Mouse (Mus musculus) hindbrain, embryonic 10.5 days (tissue): ENCODE data around the gene Fam172a. TPM values are rescaled to one million over a fixed set of nuclear protein-coding genes. Genes with fewer than 3 reads are reported as not detected.

Experiments used
- DNase-seq: peaks from one replicate; pipeline ENCODE4 v3.0.0-alpha.2; 2017; ENCODE audit warnings: low spot score
- H3K27ac ChIP-seq: fragments of 300-500 bp; sonication (generic); 2 replicates; pipeline ENCODE4 v1.5.1; 2016; ENCODE audit warnings: mild to moderate bottlenecking, moderate library complexity
- H3K27me3 ChIP-seq: fragments of 300-500 bp; sonication (generic); 2 replicates; pipeline ENCODE4 v1.6.1; 2016; ENCODE audit warnings: mild to moderate bottlenecking; ENCODE audit not compliant: poor library complexity, insufficient read depth, severe bottlenecking
- H3K36me3 ChIP-seq: fragments of 300-500 bp; sonication (generic); 2 replicates; pipeline ENCODE4 v1.6.1; 2016; ENCODE audit warnings: mild to moderate bottlenecking, moderate library complexity
- H3K4me1 ChIP-seq: fragments of 300-500 bp; sonication (generic); replicated peaks from 2 replicates; pipeline ENCODE4 v1.6.1; 2016; ENCODE audit warnings: mild to moderate bottlenecking
- H3K4me3 ChIP-seq: fragments of 300-500 bp; sonication (generic); 2 replicates; pipeline ENCODE4 v1.5.1; 2016; ENCODE audit warnings: mild to moderate bottlenecking, moderate library complexity
- H3K9me3 ChIP-seq: fragments of 300-500 bp; sonication (generic); 2 replicates; pipeline ENCODE4 v1.6.1; 2016; ENCODE audit warnings: mild to moderate bottlenecking, moderate library complexity
- WGBS: fragments of 180-500 bp; shearing (Covaris S2); methylation state at CpG from one replicate; pipeline ENCODE4 v1.1.7; 2016; 5-methylcytosine and 5-hydroxymethylcytosine counted together
- polyA plus RNA-seq: library from polyadenylated mRNA; unstranded; fragments of >200 nt; fragmentation: Nextera tagmentation; extraction: Ambion mirVana; gene quantifications from 2 replicates; pipeline ENCODE4 v1.2.1, GENCODE M21; 2016

Gene Fam172a
- polyA plus RNA-seq, 1 experiment from 2014 or later, result 27.0 TPM

DNA sequence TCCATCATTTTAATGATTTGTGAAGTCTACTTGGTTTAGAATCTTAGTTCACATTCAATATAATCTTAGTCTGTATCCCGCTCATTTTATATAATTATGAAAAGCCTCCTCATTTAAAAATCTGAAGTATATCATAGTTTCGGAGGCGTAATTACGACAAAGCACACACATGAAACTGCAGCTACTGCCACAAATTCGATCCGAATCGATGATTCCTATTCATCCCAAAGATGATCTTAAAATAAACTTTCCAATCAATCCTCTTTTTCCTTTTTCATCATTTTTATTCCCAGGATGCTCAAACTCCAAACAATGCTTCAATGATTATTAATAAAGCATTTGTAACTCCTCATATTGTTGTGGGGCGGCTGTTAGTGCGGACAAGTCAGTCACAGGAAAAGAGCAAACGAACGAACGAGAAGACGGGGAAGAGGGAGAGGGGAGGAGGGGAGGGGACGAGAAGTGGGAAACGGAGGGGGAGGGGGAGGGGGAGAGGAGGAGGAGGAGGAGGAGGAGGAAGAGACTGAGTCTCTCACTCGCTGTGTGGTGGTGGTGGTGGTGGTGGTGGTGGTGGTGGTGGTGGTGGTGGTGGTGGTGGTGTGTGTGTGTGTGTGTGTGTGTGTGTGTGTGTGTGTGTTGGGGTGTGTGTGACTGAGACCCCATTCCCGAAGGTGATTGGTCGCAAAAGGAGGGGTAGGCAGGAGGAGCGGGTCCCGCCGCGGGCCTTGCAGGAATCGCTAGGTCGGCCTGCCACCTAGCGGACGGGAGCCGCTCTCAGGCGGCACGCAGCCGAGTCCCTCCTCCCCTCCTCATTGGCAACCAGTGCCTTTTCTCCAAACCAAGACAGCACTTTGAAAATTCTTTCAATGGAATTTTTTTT is 499.4 kb downstream of the Fam172a start:
- Histone ChIP-seq H3K36me3 (peaks cover 8% of the 10 kb centered on the region), H3K4me1 (peaks cover 30% of the 10 kb centered on the region), H3K27me3 (0 out of 2 replicates have a peak, but pooled peaks cover 7% of the 10 kb centered on the region), H3K27ac (peak overlapping the region; percentile 100), H3K4me3 (peak overlapping the region; percentile 97), H3K9me3 (no peaks in the 10 kb centered on the region)
- WGBS, result under 1% methylated on average over 30 of the region's 30 CpGs
- DNase-seq, result peak; percentile 93

DNA sequence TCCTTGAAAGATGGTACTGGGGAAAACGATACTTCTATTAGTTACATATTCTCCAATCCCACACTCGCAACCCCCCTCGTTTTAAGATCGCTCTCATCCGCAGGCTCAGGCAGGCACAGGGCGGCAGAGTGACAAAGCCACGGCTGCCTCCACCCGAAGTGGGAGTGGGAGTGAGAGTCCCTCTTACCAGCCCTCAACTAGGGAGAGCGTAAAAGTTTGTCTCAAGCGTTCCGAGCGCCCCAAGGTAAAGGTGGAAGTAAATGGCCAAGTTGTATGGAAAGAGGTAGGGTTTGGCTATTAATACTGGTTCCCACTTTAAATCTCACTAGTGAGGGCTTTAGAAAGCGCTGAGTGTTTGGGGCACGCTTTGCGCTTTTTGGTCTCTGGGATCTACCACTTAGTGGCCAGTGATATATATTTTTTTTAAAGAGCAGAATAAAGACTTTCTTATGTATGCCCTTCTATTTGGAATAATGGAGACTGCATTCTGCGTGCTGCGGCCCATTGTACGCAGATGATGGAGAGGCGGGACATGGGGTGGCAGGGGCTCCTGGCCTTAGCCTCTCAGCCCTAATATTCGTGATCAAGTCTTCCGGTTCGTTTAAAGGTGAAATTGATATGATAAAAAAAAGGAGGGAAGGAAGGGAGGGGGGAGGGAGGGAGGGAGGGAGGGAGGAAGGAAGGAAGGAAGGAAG is 500.2 kb downstream of the Fam172a start:
- 0 out of 2 replicates have a peak, but pooled peaks cover 7% of the 10 kb centered on the region for H3K27me3 ChIP-seq
- peak overlapping the region; percentile 97 for H3K4me3 ChIP-seq
- peaks cover 38% of the 10 kb centered on the region for H3K4me1 ChIP-seq
- no peaks in the 10 kb centered on the region for H3K9me3 ChIP-seq
- peaks cover 8% of the 10 kb centered on the region for H3K36me3 ChIP-seq
- peak overlapping the region; percentile 100 for H3K27ac ChIP-seq
- no peak for DNase-seq
- WGBS, result under 1% methylated on average over 22 of the region's 22 CpGs

DNA sequence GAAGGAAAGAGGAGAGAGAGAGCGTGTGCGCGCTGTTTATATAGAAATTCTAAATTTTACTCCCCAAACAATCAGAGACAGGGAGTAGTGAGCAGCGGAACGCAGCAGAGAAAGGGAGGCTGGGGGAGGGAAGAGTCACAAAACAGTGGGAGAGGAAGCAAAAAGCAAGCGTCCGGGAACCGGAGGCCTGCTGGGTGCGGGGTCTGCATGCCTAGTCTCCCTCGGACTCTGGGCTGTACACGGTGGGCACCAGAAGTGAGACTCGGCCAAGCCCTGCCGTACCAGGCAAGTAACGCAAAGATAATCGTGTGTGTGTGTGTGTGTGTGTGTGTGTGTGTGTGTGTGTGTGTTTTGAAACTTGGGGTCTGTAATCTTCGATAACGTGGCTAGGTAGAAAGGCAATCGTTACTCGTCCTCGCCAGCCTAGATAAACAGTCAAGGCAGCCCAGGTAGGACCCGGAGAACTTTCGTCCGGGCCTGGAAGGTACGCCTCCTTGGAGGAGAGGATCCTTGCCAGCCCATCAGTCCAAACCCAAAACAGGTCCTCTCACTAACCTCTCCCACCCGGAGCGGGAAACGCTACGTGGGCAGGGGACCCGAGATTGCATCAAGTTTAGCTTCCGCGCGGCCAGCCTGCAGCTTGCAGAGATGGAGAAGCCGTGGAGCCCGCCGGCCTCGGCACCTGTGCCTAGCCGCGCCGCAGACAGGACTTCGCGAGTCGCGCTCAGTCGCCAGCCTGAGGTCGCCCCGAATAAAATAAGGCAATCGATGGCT is 500.9 kb downstream of the Fam172a start:
- under 1% methylated on average over 47 of the region's 47 CpGs for WGBS
- Histone ChIP-seq H3K4me3 (peak overlapping the region; percentile 97), H3K9me3 (no peaks in the 10 kb centered on the region), H3K27me3 (0 out of 2 replicates have a peak, but pooled peaks cover 7% of the 10 kb centered on the region), H3K27ac (peak overlapping the region; percentile 100), H3K4me1 (peaks cover 46% of the 10 kb centered on the region), H3K36me3 (peaks cover 5% of the 10 kb centered on the region)
- peak; percentile 58 for DNase-seq

DNA sequence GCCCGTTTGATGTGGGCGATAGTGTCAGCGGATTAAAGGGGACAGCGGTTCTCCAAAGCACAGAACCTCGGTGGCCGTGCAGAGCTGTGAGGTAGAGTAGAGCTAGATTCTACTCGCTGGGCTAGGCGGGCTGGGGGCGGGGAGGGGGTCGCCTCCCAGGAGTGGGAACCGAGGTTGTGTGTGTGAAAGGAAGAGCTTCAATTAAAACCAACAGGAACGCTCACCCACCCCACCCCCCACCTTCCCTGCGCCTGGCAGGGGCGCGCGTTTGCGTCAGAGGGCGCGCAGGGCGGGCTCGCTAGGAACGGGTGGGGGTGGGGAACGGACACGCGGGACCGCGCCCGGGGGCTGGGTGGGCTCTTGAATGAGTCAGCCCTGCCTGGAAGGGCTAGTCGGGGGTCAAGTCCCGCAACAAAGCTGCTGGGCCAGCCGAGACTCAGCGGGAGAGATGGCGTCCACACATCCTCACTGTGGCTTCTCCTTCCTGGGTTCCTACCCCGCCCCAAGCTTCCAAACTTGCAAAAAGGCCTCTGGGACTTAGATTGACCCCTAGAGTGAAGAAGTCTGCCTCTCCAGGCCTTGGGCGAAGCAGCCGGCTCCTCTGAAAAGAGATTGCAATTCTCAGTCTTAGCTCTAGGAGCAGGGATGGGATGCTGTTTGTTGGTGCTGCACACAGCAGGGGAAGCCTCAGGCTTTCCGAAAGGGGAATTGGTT is 501.7 kb downstream of the Fam172a start:
- peaks cover 53% of the 10 kb centered on the region for H3K4me1 ChIP-seq

DNA sequence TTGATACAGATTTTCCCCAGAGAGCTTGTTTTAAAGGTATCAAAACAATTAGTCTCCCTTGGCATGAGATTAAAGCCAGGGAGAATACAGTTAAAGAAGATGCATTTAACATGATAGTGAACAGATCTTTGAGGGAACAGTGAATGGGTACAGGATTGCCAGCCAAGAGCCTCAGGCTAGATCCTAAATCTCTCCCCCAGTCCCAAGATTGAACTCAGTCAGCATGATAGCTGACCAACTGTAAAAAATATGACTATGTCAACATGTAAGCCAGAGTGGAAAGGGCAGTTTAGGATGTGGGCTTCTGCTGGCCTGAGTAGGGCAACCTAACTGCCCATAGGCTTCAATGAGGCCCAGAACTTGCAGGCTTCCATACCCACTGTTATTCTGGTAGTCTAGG is 503.6 kb downstream of the Fam172a start:
- H3K9me3 ChIP-seq, result no peaks in the 10 kb centered on the region
- peaks cover 72% of the 10 kb centered on the region for H3K4me1 ChIP-seq
- H3K27ac ChIP-seq, result peak overlapping the region; percentile 100
- H3K4me3 ChIP-seq, result peak overlapping the region; percentile 16; the same call in 1 of the 2 replicates
- 0 out of 2 replicates have a peak, but pooled peaks cover 9% of the 10 kb centered on the region for H3K27me3 ChIP-seq
- DNase-seq, result no peak
- H3K36me3 ChIP-seq, result no peaks in the 10 kb centered on the region

More for the DNA sequence above, 501.7 kb downstream of the Fam172a start:
- DNase-seq, result peak; percentile 89
- no peaks in the 10 kb centered on the region for H3K36me3 ChIP-seq
- 0 out of 2 replicates have a peak, but pooled peaks cover 7% of the 10 kb centered on the region for H3K27me3 ChIP-seq
- H3K9me3 ChIP-seq, result no peaks in the 10 kb centered on the region
- peak overlapping the region; percentile 100 for H3K27ac ChIP-seq
- WGBS, result under 1% methylated on average over 37 of the region's 37 CpGs
- peak overlapping the region; percentile 97 for H3K4me3 ChIP-seq

DNA sequence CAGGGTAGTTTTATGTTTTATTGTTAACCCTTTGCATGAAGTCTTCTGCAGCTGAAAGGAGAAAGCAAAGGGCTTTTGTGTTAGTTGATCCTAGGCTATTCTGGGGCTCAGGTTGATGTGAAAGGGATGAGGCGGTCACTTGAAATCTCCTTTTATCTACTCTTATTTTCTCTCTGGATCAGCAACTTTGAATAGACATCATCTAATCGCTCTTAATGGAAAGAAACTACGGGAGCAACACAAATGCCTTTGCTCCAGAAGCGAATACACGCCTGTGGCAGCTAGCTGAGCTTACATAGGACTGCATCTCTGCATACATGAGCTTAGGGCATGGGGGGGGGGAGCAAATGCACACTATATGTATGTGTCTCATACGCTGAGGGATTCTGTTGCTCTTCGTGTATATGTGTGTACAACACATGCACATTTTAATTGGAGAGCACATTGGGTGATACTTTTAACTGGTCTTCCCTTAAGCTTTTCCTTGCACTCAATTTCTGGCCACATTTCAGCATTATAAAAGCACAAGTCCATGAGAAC is 505.1 kb downstream of the Fam172a start:
- 18% methylated on average over 7 of the region's 7 CpGs for WGBS
- no peaks in the 10 kb centered on the region for H3K9me3 ChIP-seq
- peaks cover 23% of the 10 kb centered on the region for H3K27me3 ChIP-seq
- DNase-seq, result no peak
- H3K36me3 ChIP-seq, result no peaks in the 10 kb centered on the region
- peak overlapping the region; percentile 57 for H3K4me3 ChIP-seq
- peaks cover 87% of the 10 kb centered on the region for H3K4me1 ChIP-seq
- H3K27ac ChIP-seq, result peak overlapping the region; percentile 91

DNA sequence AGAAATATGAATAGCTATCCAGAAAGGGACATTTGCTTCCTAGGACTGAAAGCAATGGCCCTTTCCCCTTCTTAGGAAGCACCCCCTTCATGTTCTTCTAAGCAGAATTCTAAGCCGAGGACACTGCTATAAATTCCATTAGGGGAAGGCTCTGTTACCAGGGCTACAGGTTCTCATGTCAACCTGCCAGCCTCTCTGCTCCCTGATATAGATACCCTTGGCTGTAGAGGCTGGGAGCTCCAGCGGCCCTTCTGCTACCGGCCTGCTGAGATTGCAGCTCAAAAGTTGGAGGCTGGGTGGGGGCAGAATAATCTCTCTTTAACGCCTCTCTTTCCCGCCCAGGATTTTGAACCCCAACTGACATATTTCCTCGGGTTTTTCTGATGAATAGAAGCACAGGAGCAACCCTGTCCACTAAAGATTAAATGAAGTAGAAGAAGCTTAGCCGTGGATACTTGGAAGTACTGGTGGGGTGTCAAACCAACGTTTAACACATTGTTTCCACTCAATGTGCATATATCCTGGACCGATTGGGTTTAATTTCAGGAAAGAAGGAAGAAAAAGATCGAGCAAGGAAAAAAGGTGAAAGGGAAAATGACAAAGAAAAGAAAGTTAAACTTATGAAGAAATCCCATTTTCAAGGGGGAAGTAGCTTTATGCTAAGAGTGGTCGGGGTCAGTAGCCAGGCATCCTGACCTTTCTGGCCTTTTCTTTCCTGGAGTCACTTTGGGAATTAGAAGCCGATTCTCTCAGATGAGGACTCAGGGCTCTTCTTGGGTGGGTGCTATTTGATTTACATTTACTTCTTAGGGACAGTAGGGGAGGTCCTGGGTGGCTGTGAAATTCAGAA is 506.2 kb downstream of the Fam172a start:
- H3K36me3 ChIP-seq, result no peaks in the 10 kb centered on the region
- no peaks in the 10 kb centered on the region for H3K9me3 ChIP-seq
- peak overlapping the region; percentile 57 for H3K4me3 ChIP-seq
- WGBS, result 3% methylated on average over 12 of the region's 12 CpGs
- peaks cover 93% of the 10 kb centered on the region for H3K4me1 ChIP-seq
- peak overlapping the region; percentile 91 for H3K27ac ChIP-seq
- peaks cover 33% of the 10 kb centered on the region for H3K27me3 ChIP-seq
- DNase-seq, result peak; percentile 68

DNA sequence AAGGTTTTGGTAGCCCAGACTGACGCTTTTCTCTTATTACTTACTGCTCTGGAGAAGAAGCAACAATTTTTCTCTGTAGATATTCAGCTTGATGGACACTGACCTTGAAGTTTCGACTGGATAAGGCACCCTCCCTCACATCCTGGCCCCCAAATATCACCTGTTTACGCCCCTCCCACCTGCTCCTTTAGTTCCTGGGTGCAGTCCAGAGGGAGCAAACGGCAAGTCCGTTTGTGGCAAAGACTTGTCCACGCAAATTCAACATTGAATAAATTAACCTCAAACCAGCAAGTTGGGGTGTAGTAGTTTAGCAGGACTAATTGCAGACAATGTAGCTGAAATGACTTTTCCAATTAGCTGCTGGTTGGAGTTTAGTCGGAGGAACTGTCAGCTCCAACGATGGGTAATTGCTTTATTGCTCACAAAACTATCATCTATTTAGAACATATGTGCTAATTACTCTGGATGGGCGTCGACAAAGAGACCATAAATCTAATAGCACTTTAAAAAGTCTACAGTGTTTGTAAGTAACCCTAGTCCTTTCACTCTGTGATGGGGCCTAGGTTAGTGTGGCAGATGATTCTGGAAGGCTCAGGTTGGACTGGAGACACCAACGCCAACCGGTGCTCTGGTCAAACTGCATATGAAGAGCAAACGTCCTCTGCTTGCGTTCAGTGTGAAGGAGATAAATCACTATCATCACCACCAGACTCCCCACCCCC is 507.0 kb downstream of the Fam172a start:
- WGBS, result 9% methylated on average over 14 of the region's 14 CpGs
- peak overlapping the region; percentile 91 for H3K27ac ChIP-seq
- no peak for DNase-seq
- peaks cover 90% of the 10 kb centered on the region for H3K4me1 ChIP-seq
- H3K27me3 ChIP-seq, result peaks cover 33% of the 10 kb centered on the region
- no peaks in the 10 kb centered on the region for H3K9me3 ChIP-seq
- peak overlapping the region; percentile 57 for H3K4me3 ChIP-seq
- no peaks in the 10 kb centered on the region for H3K36me3 ChIP-seq

DNA sequence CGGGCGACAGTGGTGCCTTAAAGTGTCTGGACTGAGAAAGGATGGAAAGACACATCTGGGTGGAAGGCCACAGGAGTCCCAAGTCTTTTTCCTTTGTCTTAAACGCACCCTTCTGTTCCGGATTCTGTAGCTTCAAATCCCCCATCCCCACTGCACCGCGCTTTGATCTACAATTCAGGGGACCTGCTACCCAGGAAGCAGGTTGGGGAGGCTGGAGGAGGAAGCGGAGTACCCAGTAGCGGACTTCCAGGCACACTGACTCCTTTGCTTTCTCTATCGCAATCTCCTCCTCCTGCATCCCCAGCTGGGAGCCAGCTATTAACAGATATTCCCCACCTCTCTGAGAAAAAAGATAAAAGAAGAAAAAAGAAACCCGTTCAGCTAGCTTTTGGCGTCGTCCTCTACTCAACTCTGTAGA is 507.8 kb downstream of the Fam172a start:
- H3K27me3 ChIP-seq, result peaks cover 33% of the 10 kb centered on the region

DNA sequence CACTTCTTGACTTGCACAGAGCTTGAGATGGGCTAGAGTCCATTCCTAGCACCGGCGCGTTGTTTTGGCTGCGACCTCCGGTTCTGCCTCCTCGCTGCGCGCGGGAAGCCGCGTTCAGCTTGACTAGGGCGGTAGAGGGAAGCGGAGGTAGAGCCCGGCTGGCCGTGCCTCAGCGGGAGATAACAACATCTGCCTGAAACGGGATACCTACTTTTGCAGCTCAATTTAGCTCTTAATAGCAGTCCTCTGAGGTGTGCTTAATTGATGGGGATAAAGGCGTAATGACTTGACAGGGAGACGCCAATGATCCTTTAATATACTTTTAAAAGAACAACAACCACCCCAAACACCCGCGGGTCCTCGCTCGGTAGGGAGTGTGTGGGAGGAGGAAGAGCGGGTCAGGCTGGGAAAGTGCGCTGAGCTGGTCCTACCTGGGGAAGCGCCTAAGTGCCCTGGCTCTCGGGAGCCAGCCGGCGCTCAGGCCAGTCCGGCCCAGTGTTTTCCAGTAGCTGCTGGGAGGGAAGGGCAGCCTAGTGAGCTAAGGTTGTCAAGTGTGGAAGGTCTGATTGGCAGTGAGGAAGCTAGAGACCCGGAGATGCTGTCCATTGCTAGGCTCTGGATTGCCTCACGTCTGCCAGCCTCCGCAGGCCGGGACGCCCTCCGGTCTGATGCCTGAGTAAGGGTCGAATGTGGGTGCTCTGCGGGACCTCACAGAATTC is 508.4 kb downstream of the Fam172a start:
- peaks cover 77% of the 10 kb centered on the region for H3K4me1 ChIP-seq
- WGBS, result under 1% methylated on average over 38 of the region's 38 CpGs

More for the DNA sequence above, 507.8 kb downstream of the Fam172a start:
- H3K36me3 ChIP-seq, result no peaks in the 10 kb centered on the region
- H3K4me1 ChIP-seq, result peaks cover 82% of the 10 kb centered on the region
- DNase-seq, result no peak
- peak overlapping the region; percentile 57 for H3K4me3 ChIP-seq
- WGBS, result under 1% methylated on average over 12 of the region's 12 CpGs
- H3K27ac ChIP-seq, result peak overlapping the region; percentile 91
- no peaks in the 10 kb centered on the region for H3K9me3 ChIP-seq

More for the DNA sequence above, 508.4 kb downstream of the Fam172a start:
- no peaks in the 10 kb centered on the region for H3K36me3 ChIP-seq
- H3K9me3 ChIP-seq, result no peaks in the 10 kb centered on the region
- peak; percentile 77 for DNase-seq
- H3K4me3 ChIP-seq, result peak overlapping the region; percentile 57
- peaks cover 33% of the 10 kb centered on the region for H3K27me3 ChIP-seq
- H3K27ac ChIP-seq, result peak overlapping the region; percentile 91
